Mouse (Mus musculus) brain, embryonic 14.5 days (tissue): ENCODE results near the gene Lamb1. TPM values are rescaled to one million over a fixed set of nuclear protein-coding genes. Genes with fewer than 3 reads are reported as not detected.

Experiments
- DNase-seq: peaks from one replicate; pipeline ENCODE4 v3.0.0-alpha.2; 2011; ENCODE audit warnings: low read depth
- CTCF ChIP-seq: fragments of 200-500 bp; IDR thresholded peaks from 2 replicates; pipeline ENCODE4 v1.5.1; 2012; ENCODE audit warnings: inconsistent platforms, mild to moderate bottlenecking, moderate library complexity, borderline replicate concordance; ENCODE audit not compliant: insufficient read depth, insufficient read length; ENCODE audit errors: extremely low read depth
- POLR2A ChIP-seq: fragments of 200-500 bp; IDR thresholded peaks from 2 replicates; pipeline ENCODE4 v1.6.1; 2012; ENCODE audit warnings: mild to moderate bottlenecking, inconsistent platforms, borderline replicate concordance; ENCODE audit not compliant: poor library complexity, insufficient read depth, insufficient read length, severe bottlenecking; ENCODE audit errors: extremely low read depth
- polyA plus RNA-seq: library from polyadenylated mRNA; depleted of rRNA; stranded (reverse); fragments of >200 nt; gene quantifications from 2 replicates; pipeline ENCODE4 v1.2.3, GENCODE M21; 2012; rRNA removed

Gene Lamb1
- polyA plus RNA-seq: 12.3 and 25.7 TPM in 2 replicates

DNA sequence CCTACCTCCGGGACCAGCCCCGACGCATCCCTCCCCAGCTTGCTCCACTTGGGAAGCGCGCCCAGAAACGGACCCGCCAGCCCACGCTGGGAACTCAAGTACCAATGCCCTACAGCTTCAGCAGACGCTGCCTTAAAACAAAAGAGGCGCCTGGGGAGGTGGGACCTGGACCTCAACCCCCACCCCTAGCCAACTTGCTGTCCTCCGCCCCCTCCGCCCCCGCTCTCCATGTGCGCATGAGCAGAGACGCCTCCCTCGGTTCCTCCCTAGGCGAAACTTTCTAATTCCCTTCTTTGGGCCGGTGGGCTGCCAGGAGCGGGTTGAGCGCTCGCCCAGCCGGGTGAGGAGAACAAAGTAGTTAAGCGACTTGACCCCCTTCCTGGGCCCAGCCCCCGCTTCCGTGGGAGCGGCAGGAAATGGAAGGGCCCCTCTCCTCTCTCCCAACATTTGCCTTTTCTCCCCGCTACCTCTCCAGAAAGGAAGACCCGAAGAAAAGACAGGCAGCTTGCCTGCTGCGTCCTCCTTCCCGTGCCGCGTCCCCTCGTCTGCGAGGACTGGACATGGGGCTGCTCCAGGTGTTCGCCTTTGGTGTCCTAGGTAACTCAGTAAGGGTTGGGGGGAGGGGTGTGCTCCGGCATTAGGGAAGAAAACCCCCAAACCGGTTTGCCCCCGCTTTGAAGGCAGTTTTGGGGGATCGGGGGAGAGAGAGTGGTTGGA lies at the start of gene Lamb1:
Gene Lamb1, plus strand, starts transcription at position 230 of the 717 bp plus-strand sequence.
- peak; percentile 50 for DNase-seq
- no peak for TF ChIP-seq CTCF
- TF ChIP-seq POLR2A: no peak

DNA sequence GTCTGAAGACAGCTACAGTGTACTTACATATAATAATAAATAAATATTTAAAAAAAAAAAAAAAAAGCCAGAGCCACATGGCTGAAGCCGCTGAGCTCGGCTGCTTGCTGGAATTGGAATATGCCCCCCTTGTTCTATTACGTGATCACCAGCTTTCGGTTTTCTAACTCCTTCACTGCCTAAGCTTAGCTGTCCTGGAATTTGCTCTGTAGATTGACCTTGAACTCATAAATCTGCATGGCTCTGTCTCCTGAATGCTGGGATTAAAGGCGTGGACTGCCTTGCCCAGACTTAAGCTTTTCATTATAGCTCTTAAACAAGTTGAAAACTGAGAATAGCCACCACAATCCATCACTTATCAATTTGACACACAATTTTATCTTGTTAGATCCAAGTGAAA lies 47.8 kb upstream of the Lamb1 start:
- TF ChIP-seq POLR2A (no peak), CTCF (no peak)
- no peak for DNase-seq

DNA sequence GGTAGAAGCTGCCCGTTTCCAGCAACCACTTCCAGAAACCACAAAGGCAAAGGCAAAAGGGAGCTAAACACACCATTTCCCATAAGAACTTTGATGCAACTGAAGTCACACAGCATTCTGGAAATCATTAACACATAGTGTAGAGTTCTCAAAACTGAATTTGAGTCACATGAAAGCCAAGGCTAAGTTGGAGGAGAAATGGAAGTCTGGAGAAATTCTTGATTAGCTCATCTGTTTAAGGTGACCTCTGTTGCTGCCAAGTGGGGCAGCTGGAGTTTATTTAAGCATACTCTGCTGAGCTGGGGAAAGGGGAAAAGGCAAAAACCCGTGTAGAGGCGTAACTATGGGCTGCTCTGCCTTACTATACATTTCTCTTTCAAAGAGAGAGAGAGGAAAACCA lies 46.3 kb upstream of the Lamb1 start:
- DNase-seq: no peak

DNA sequence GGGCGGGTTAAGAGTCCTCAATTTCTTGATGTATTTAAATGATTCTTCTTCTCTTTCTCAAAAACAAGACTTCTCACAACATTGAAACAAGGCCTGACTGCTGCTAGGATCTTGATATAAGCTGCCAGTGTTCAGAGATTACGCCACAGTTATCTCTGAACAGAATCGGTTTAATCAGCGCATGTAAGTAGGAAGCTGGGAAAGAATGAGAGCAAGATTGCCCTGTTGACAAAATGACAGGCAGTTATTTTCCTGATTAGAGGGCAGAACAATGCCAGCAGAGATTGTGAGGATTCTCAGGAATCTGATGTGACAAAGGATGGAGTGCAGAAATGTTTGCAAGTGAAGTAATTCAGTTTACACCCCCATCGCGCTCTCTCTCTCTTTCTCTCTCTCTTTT lies 43.5 kb upstream of the Lamb1 start:
- DNase-seq: peak; percentile 74
- TF ChIP-seq POLR2A (no peak), CTCF (no peak)

More for the DNA sequence above, 46.3 kb upstream of the Lamb1 start:
- TF ChIP-seq POLR2A (no peak), CTCF (no peak)

DNA sequence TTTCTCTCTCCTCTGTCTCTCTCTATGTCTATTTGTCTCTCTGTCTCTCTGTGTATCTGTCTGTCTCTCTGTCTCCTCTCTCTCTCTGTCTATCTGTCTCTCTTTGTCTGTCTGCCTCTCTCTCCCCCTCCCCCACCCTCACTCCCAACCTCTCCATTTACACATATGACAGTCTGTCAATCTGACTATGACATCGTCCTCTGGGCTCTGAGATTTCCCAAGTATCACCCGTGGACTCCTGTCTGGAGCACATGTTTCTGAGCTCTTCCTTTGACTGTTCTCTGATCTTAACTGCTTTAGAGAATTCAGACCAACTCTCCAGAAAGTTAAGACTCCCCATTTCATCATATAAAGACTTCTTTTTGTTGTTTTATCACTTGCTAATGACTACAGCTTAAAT lies 42.8 kb upstream of the Lamb1 start:
- no peak for DNase-seq
- TF ChIP-seq CTCF (no peak), POLR2A (no peak)

DNA sequence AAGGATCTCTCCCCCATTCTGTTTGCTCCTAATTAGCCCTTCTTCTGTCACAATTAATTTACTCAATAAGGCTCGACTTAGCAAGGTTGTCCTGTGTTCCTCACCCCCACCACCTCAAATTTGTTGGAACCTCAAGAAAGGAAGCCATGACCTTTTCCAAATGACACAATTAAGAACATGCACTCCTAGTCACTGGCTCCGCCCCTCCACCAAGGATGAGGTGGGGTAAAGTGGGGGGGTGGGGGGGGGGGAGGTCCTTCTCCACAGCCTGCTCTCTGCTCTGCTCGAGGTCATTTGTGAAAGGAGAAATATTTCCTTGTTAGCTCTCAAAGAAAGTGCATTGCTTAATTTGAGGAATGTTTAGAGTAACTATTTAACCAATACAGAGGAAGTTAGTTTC lies 42.3 kb upstream of the Lamb1 start:
- DNase-seq: no peak
- TF ChIP-seq POLR2A (no peak), CTCF (no peak)

DNA sequence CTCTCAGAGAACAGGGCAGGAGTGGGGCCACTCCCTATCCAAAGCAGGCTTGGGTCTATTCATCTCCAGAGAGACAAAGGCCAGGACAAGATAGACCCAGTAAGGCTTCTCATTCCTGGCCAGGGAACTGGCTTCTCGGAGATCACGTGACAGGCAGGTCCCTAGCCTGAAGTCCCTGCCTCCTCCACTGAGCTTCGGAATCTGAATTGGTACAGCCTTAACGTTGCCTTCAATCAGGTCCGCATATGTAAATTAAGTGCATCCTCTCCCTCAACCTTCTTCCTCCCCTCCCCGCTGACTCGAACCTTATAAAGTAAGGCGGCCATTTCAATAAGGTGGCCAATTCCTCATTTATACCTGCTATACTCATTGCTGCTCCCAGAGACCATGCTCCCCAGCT lies 39.6 kb upstream of the Lamb1 start:
- DNase-seq: no peak
- TF ChIP-seq POLR2A (no peak), CTCF (no peak)

DNA sequence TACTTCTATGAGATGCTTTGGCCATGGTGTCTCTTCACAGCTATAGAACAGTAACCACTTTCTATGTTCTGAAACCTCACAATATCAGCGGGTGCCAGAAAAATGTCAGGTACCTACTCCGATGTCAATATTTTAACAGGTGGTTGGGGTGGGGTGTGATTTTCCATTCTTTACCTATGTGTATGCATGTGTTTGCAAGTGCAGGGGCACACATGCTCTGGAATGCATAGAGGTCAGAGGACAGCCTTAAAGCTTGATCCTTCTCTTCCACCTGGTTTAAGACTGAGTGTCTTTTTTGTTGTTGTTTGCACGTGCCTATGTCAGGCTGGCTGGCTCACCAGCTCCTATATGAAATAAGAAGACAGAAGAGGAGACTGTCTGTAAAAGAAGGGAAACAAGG lies 37.9 kb upstream of the Lamb1 start:
- DNase-seq: no peak
- TF ChIP-seq POLR2A (no peak), CTCF (no peak)

DNA sequence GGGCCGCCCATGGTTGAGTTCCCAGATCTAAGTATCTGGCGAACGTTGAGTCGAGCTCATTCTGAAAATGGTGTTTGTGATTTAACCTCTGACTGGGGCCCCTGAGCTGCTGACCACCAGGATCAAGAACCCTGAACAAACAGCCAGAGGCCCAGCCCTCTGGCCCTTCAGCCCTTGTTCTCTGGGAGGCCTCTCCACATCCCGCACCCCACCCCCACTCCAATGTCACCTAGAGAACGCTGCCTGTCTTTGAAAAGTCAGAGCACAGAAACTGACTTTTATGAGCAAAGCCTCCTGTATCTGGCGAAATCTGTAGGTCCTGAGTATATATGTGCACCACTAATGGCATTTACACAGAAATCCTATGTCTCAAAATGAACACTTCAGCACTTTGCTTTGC lies 36.2 kb upstream of the Lamb1 start:
- TF ChIP-seq POLR2A (no peak), CTCF (no peak)
- DNase-seq: no peak

DNA sequence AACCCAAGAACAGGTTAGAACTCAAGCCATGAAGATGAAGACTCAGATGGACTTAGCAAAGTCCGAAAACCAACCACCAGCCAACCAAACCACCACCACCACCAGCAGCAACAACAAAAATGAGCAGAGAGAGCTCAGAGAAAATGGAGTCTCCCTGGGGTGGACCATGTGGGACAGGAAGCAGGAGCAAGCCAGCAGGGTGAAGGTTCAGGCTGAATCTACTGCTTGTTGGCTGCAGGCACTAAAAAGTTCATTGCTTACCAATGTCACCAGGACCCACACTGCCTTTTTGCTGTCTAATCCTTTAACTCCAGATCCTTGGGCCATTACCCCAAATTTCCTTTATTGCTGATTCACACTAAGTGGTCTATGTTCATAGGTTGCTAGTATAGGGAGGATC lies 32.4 kb upstream of the Lamb1 start:
- no peak for TF ChIP-seq POLR2A
- TF ChIP-seq CTCF: no peak
- DNase-seq: no peak

DNA sequence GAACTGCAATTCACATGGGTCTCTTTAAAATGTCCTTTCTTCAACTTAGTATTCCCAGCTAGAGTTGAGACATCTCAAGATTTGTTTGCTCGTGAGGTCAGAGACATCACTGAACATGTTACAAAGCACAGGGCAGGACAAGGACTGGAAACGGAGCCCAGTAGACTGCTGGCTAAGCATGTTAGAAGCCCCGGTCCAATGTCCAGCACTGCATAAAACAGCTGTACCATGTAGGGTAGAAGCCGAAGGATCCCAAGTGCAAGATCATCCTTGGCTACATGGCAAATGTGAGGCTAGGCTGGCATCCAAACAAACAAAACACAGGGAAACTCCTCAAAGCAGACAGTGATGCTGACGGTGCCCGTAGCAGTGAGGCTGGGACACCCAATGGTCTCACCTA lies 30.0 kb upstream of the Lamb1 start:
- no peak for DNase-seq
- TF ChIP-seq CTCF (no peak), POLR2A (no peak)

DNA sequence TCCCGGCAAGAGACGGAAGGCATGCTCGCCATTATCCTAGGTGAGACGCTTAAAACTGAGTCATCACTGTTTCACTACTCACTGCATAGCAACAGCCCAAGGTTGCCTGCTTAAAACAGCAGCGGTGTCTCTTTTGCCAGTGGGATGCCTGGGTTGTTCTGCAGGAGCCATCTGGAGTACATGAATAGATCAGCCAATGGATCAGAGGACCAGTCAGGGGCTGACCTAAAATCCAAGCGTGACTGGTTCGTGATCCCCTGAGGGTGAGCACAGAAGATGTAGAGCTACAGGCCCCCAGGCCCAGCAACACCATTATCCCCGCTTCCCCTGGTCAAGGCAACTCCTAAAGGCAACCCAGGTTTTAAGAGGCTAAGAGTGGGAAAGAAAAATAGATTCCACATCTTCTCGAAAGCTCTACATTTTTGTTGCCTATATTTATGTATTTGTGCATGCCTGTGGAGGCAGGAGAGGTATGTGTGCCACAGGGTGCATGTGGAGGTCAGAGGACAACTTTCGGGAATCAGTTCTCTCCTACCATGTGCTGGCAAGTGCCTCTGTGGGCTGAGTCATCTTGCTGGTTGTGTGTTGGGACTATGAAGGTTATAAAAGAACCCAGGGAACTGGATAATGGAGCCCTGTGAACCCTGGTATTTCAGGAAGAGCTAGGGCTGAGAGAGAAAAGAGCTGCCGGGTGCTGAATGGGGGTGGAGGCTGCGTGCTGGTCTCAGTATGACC lies 28.0 kb upstream of the Lamb1 start:
- no peak for TF ChIP-seq POLR2A
- TF ChIP-seq CTCF: no peak
- DNase-seq: no peak
